Mouse (Mus musculus) gonadal fat pad, adult 2 months (tissue): ENCODE measurements around the gene Surf2. TPM values are rescaled to one million over a fixed set of nuclear protein-coding genes. Genes with fewer than 3 reads are reported as not detected.
"Not testable (repeated sequence)": the region's sequence is repeated elsewhere in the genome, so short reads cannot be mapped to it uniquely, and the experiment has no call there.

Experiments
- DNase-seq: peaks from one replicate; pipeline ENCODE4 v3.0.0-alpha.2; 2012; ENCODE audit warnings: low read depth
- polyA plus RNA-seq: library from polyadenylated mRNA; depleted of rRNA; stranded (reverse); fragments of >200 nt; gene quantifications from 2 replicates; pipeline ENCODE4 v1.2.3, GENCODE M21; 2012; rRNA removed

The Surf2 gene
- 26.7 and 27.8 TPM in 2 replicates for polyA plus RNA-seq

DNA sequence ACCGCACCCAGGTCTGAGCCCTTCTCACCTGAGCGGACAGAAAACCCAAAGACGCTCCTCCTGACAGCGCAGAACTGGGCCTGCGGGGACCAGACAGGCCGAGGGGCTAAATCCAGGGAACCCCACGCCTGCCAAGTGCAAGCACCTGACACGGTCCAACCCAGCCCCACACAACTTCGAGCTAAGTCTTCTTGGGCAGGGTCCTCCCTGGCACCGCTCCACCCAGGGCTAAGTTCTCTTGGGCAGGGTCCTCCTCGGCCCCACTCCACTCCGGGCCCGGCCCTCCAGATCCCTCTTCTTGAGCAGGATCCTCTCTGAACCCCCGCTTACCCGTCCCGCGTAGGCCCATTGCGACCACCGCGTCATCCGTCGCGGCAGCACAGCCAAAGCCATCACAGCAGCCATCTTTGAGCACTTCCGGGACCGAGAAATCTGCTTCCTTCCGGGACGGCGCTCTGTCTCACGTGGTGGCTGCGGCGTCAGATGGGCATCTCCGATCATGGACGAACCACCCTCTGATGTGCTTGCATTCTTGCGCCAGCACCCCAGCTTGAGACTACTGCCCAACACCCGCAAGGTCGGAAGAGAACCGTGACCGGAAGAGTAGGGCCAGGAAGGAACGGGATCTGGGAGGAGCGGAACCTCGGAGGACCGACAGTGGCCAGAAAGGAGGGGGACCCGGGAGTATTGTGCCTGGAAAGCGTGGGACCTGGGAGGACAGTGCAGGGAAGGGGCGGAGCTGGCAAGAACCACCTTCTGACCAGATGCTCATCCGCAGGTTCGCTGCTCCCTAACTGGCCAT, at the start of gene Surf2, which contains the start of gene Surf1:
Gene Surf2 (plus strand): TSS at position 441 of the 802 bp plus-strand sequence.
Gene Surf1 (minus strand): TSS at position 604 of the 802 bp plus-strand sequence.
- DNase-seq: no peak

DNA sequence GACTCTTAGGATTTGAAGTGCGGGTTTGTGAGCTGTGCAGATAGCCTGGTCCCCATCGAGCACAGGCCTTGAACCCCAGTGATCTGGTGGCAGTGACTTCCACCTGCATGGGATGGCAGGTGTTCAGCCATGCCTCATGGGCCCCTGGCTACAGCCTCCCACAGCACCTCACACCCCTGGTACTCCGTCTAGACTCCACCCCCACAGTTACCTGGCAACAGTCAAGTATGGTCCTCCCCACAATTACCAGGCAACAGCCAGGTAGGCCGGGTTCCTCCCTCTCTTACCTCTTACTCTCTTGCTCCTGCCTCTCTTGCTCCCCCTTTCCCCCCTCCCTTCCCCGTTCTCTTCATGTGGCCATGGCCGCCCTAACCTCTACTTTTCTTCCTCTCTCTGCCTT, 45.5 kb upstream of the Surf2 start:
- DNase-seq: no peak

DNA sequence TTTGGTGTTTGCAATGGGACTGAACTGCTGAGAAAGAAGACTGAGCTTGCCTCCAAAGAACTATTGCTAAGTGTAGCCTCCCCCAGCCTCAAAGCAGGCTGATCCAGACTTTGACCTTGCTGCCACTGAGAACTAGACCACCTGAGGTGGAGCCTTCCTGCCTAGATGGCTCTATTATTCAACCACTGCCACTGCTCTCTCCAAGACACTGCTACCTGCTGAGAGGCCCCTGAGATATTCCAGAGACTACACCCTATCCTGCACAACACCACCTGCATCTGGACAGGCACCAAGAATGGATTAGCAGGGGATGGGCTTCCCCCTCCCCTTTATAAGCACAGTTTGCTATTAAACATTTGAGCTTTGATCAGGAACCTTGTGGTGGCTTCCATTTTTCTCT, 37.6 kb upstream of the Surf2 start:
- no peak for DNase-seq

DNA sequence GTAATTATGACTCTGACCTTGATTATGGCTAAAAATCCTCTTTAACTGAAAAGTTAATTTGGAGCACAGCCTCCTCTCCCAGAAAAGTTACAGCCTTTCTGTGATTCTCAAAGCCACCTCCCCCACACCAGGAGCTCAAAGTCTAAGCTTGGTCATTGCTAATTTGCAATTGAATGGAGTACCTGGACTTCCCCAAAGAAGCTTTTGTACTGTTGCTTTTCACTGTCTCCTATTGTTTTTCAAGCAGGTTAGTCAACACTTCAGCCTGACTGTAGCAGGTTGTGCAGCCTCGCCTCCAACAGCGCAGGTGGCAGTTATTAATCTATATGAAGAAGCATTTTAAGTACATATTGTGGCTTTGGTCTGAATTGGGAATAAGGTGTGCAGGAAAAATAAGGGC, 30.6 kb upstream of the Surf2 start:
- not testable (repeated sequence) for DNase-seq

DNA sequence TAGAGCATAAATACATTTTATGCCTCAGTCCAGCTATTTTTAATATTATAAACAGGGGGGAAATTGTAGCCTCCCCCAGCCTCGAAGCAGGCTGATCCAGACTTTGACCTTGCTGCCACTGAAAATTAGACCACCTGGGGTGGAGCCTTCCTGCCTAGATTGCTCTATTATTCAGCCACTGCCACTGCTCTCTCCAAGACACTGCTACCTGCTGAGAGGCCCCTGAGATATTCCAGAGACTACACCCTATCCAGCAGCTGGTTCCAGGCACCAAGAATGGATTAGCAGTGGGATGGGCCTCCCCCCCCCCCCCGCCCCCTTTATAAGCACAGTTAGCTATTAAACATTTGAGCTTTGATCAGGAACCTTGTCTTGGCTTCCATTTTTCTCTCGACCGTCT, 30.0 kb upstream of the Surf2 start:
- not testable (repeated sequence) for DNase-seq

DNA sequence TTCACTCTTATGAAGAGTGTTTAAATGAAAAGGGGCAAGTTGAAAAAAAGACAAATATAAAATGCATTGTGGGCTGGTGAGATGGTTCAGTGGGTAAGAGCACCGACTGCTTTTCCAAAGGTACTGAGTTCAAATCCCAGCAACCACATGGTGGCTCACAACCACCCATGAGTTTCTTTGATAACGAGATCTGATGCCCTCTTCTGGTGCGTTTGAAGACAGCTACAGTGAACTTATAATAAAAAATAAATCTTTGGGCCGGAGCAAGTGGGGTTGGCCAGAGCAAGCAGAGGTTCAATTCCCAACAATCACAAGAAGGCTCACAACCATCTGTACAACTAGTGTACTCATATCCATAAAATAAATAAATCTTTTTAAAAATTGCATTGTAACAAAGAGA, 20.3 kb upstream of the Surf2 start:
- no peak for DNase-seq

DNA sequence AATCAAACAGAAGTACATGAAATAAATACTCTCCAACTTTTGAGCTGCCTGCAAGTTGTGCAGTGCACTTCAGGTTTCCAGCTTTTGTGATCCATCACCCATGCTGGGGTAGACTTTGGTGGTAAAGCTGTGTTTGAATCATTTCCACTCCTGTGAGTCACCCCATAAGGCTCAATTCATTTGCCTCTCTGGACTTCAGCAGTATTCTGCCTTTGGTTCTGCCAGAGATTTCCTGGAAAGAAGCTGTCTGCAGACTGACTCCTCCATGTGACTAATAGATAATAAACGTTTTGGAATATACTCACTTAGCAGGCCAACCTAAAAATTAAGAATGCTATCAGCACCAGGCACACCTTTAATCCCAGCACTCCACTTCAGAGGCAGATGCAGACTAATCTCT, 15.4 kb upstream of the Surf2 start:
- no peak for DNase-seq

DNA sequence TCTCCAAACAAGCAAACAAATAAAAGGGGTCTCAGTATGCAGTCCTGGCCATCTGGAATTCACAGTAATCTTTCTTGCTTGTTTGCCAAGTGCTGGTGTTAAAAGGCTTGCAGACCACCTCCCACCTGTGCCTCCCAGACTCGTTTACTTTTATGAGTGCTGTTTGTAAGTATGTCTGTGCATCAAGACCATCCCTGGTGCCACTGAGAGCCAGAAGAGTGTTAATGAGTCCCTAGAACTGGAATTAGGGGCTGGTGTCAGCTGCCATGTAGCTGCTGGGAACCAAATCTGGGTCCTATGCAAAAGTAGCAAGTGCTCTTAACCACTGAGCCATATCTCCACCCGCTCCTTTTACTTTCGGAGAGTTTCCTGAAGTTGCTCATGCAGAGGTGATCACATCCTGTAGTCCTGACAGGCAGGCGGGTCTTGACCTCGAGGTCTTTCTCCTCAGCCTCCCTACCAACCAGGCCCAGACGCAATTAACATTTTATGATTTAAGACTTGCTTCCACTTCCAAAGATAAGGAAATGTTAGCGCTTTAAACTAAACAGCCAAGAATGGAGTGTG, 14.2 kb upstream of the Surf2 start:
- DNase-seq: no peak

DNA sequence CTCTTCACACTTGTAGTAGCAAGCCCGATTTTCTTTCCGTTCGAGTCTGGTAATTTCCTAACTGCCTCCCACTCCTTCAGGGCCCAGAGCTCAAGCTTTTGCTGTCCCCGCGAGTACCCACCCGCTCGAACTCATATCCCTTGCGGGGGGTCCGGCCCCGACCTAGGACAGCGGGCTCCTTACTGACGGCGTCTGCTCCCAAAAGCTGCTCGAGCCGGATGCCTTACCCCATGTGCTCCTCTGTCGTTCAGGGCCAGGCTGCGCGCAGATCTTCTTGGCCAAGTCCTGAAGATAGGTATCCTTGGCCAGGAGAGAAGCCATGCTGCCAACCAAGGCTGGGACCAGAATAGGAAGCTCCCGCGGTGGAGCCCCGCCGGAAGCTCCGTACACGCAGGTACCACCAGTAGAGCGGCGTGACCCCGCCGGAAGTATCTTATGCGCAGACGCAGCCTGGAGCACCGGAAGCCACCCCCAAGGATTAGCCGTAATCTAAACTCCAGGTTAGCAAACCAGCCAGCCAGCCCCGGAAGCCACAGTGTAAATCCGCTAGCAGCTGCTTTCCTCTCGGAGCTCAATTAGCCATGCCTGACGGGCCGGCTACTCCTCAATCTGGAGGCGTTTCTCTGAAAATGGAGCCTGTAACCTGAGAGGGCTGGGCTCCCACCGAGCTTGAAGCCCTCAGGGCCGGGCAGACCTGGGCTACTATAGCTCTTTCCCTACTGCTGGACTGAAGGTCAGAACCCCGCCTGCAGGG, 13.5 kb upstream of the Surf2 start, which contains the start of gene Surf6:
Gene Surf6 (minus strand): TSS at position 413 of the 754 bp plus-strand sequence.
- DNase-seq: no peak

DNA sequence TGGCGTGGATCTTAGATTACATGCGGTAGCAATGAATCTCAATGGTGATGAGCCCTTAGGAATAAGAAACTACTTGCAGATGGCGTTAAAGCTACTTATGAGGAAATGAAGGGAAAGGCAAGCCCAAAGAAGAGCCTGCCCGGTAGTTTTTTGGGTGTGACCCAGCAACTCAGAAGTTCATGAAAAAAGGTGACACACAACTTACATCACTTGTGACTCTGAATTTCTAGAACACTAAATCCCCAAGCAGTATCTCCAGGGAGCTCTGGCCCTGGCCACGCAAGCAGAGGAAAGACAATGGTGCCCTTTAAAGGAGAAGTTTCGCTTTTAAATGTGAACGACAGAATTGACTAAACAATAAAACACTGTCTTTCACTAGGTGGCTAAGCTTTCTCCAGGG, 12.9 kb upstream of the Surf2 start:
- no peak for DNase-seq

DNA sequence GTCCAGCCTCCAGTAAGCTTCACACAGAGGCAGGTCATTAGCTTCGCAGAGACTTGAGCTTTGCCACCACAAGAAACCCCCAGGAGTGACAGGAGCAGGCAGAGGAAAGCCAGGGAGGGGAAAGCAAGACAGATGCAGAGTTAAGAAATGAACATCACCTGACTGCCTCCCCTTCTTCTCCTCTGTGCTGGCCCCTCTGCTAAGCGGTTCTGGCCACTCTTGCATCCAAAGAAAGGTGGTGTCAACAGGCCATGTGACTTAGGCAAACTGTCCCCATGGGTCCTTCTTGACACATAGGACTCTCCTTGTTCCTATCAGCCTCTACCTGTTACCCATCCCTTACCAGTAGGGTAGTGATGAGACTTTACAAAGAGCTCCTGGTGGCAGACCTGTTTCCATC, 10.2 kb upstream of the Surf2 start:
- DNase-seq: no peak

DNA sequence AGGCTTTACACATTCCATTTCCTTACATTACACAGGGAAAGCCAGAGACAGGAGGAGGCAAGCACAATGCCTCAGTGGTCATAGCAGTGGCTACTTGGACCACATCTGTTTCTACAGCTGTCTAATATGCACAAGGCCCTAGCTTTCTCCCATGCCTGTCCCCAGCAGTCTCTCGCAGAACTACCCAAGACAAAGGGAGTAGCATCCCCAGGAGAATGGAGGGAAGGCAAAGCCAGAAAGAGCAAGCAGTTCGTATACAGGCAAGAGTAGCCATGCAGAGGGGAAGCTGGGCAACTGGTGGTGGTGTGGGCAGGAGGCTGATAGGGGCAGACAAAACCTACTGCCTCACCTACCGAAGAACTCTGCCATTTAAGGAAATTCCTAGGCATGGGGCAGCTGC, 9.7 kb upstream of the Surf2 start:
- no peak for DNase-seq

DNA sequence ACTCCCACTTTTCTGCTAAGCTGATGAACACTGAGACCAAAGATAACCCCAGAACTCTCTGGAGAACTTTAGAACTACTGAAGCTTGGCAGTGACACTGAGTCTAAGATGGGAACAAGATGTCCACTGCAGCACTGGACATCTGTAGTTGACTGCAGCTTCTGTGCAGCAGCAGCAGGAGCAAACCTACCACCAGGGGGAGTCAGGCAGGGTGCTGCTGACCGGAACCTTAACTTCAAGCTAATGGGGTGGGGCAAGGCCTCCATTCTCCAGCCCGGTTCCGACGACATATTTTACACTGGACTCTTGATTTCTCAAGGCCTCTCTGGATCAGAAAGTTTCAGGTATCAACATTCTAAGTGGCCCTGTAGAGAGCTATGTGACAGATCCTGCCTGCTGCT, 9.1 kb upstream of the Surf2 start:
- DNase-seq: no peak

DNA sequence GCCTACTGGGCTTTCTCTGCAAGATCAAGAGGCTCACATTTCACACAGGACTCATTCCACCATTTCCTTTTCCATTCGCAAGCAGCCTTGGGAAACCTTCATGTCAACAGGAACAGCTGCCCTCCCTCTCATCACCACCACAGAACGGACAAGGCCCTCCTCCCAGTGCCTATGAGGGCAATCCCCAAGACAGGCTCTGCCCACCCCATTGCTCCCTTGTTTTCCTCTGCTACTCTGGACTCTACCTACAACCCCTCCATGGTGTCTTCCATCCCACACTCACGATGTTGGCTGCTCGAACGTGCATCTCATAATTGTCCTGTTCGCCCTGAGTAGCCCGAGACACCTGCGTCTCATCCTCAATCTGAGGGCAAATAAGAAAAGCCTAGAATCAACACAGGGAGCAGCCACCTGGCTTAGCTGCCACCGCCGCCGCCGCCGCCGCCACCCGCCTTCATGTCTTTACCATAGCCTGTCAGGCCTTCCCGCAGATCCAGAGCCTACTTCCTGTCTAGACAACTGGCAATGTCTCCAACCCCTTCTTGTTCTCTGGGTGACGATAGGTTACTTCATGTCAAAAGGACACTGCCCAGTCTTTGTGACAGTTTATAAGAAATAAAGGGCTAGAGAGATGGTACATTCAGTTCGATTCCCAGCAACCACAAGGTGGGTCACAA, 7.3 kb upstream of the Surf2 start:
- no peak for DNase-seq

DNA sequence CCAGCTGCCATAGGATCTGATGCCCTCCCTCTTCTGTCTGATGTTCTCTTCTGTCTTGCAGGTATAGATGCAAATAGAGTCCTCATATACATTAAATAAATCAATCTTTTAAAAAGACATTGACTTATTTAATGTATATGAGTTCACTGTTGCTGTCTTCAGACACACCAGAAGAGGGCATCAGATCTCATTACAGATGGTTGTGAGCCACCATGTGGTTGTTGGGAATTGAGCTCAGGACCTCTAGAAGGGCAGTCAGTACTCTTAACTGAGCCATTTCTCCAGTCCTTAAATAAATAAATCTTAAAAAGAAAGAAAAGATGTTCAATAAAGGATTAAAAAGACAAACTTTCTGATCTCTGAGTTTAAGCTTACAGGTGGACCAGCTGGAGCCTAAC, 6.8 kb upstream of the Surf2 start:
- no peak for DNase-seq

DNA sequence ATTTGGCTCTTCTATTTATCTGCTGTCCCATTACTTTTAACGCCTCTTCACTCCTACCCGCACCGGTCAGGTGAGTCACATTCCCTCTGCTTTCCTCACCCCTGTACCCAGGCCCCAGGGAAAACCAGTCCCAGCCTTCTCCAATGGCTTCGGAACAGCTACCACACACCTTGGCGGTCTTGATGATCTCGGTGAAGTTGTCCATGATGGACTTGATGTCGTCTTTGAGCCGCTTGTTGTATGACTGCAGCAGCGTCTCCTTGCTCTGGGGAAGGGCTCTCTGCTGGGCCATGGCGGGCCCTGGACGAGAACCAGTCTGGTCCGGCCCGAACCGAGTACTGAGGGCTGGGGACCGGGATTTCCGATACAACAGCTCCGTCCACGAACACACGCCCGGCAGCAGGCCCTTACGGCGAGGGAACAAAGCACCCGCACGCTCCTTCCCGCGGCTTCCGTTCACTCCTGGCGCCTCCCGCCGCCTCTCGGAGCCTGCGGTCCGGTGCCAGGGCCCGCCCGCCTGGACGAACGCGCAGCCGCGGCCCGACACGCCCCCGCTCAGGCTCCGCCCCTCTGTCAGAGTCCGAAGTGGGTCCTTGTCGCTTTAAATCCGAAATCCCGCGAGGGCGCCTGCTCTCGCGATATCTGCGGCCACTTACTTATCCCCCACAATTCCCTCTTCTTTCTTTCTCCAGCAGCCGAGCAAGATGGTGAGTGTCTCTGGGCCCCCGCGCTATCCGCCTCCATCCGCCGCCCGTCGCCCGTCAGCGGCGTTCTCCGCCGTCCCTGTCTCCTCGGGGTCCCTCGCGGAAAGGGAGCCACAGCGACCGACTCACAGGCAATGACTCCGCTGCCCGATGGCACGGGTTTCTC, 5.8 kb upstream of the Surf2 start, which contains the start of the genes Med22 and Rpl7a:
Gene Med22 (minus strand): TSS at position 554 of the 870 bp plus-strand sequence.
Gene Rpl7a (plus strand): TSS at position 641 of the 870 bp plus-strand sequence.
- no peak for DNase-seq

DNA sequence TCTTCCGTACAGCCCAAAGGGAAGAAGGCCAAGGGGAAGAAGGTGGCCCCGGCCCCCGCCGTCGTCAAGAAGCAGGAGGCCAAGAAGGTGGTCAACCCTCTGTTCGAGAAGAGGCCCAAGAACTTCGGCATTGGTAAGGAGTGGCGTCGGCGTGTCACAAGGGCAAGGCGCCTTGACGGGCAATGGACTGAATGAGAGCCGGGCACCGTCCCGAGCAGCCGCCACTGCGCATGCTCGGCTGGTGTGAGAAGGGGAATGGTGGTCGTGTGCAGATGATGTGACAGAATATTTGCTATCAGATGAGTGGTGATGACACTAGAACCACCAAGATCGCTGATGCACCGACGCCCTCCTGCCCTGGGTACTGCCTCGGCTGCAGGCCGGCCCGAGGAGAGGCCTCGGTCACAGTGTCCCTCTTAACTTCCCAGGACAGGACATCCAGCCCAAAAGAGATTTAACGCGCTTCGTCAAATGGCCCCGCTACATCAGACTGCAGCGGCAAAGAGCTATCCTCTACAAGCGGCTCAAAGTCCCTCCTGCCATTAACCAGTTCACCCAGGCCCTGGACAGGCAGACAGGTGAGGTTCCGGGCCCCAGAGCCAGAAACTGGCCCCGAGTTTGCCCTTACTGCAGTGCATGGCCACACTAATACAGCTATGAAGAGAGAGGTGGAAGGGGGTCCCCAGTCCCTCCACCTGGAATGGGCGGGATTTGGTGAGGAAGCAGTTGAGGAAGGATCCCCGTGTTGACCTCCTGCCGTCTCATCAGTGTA, 5.0 kb upstream of the Surf2 start:
- no peak for DNase-seq

DNA sequence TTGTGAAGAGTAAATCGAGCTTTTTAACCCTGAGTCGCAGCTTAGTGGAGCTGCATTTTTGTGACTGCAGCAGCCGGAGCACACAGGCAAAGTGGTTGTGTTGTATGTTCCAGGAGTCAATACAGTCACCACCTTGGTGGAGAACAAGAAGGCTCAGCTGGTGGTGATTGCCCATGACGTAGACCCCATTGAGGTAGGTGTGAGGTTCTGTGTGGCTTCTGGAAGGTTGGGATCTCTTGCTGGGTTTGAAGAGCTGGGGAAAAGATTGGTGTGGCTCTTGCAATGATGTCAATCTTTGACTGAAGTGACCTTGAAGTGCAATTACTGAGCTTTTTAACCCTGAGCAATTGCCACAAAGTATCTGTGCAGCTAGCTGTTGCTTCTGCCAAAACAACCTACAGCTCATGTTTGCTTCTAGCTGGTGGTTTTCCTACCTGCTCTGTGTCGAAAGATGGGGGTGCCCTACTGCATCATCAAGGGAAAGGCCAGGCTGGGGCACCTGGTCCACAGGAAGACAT, 3.9 kb upstream of the Surf2 start:
- DNase-seq: no peak

DNA sequence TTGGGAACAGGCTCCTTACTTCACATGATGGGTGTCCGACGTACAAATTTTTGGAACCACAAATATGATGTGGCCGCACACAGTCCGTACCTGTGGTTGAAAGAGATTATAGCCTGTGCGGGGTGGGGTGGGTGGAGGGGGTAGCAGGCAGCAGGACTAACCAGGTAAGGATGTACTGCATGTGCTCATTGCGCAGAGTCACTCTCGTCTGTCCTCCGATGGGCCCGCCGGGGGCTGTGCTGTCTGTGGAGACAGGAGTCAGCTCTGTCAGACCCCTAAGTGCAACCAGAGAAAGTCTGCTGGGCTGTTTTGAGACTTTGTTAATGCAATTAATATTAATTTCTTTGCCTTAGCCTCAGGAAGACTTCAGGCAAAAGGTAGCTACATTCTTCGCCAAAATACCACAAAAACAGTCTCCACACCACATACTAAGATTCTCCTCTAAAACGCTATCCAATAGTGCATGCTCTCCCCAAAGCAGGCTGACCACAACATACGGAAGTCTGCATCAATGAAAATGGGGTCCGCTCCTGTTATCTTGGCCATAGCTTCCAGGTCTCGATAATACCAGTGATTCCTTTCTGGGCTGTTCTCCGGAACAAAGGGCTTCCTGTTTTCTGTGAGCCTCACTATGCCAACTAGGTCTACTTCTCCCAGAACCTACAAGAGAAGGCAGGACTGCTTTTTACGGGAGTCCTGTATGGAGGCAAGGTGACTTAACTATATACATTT, 2.6 kb upstream of the Surf2 start:
- DNase-seq: no peak
